Mouse (Mus musculus) WW6 (cell line): ENCODE data around the gene Endou.
"Not testable (repeated sequence)": the region's sequence is repeated elsewhere in the genome, so short reads cannot be mapped to it uniquely, and the experiment has no call there.

ENCODE experiments used
- DNase-seq: peaks from one replicate; pipeline ENCODE4 v3.0.0-alpha.2; 2013; ENCODE audit warnings: low read depth, low spot score

The Endou gene

DNA sequence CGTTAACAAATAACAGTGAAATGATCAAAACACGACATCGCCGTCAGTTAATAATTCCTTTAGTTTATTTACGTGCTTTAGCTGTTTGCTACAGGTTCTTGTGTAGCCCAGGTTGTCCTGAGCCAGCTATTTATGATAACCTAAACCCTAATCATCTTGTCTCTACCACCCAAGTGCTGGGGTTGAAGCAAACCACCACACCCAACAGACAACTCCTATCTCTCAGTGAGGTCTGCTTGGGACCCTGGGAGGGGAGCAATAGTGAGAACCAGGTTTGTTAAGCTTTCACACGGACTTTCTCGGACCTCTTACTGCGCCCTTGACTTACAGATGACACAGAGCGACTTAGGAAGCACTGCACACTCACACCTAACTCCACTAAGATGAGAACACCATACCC, 47.0 kb downstream of the Endou start:
- DNase-seq = no peak

DNA sequence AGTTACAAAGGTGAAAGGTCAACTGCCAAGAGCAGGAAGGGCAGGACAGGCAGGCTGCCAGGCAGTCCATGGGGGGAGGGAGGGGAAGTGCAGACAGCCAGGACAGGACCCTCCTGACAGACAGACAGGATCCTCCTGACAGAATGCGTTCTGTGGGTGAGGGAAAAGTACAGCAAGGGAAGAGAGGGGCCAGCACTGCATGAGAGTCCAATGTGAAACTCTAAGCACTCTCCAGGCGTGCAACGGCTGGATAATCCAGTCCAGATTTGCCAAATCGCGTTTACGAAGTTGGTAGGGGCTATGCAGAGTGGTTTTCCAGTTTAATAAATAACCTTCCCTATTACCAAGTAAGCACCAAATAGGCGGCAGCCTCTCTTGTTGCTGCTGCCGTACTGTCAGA, 49.1 kb downstream of the Endou start:
- DNase-seq = no peak

DNA sequence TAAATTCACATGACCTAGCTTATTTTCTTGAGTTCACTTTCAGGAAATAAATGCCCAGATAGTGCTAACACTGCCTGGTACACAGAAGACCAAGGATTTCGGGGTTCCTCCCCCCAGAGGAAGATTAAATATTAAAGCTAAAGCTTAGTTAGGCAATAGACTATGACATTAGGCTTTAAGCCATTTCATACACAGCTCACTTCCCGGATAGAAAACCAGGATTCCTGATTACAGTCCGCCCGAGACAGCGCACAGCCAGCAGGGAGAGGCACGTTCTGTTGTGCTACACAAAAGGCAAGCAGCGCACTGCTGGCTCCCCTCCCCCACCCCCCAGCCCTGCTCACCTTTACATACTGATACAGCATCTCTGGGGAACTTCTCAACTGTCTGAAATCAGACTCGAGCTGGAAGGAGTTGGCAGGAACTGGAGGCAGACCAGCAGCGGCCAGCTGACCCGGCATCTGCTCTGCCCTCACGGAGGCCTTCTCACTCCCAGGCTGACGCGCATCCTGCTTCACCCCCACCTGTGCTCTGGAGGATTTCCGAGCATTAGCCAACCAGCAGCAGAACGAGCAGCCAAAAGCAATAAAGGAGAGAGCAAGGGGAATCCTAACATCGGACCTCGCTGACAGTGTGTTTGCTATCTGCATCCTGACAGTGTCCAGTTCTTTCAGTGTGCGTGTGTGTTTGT, 51.0 kb downstream of the Endou start:
- no peak for DNase-seq

DNA sequence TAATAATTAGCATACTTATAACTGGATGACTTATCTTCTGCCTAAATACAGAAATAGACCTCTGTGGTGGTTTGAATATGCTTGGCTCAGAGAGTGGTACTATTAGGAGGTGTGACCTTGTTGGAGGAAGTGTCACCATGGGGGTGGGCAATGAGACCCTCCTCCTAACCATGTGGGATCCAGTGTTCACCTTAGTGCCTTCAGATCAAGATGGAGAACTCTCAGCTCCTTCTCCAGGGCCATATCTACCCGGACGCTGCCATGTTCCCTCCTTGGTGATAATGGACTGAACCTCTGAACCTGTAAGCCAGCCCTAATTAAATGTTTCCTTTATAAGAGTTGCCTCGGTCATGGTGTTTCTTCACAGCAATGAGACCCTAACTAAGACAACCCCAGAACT, 53.8 kb downstream of the Endou start:
- no peak for DNase-seq

GRCm38 (mm10) chr15:97675927-97676326, 55.2 kb downstream of the Endou start:
- DNase-seq = no peak

DNA sequence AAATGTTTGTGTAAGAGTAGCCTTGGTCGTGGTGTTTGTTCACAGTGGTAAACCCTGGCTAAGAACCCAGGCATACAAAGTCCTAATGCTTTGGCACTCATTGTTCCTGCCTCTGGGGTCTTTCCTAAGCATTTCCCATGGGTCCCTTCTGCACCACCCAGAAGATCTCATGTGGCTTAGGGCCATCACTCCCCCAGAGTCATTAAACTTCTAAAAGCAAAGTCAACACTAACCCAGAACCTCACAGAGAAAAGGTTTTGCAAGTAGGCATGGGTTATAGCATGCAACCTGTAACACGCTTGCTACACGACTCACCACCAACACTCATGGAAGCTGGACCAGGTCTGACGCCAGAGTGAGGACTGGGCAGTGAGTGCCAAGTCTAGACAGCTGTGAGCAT, 56.7 kb downstream of the Endou start:
- no peak for DNase-seq

GRCm38 (mm10) chr15:97673256-97674000, 57.7 kb downstream of the Endou start:
- DNase-seq = no peak

- no peak for DNase-seq
Observed at GRCm38 (mm10) chr15:97672211-97672765, 58.9 kb downstream of the Endou start.

GRCm38 (mm10) chr15:97670554-97670953, 60.6 kb downstream of the Endou start:
- DNase-seq = no peak

DNA sequence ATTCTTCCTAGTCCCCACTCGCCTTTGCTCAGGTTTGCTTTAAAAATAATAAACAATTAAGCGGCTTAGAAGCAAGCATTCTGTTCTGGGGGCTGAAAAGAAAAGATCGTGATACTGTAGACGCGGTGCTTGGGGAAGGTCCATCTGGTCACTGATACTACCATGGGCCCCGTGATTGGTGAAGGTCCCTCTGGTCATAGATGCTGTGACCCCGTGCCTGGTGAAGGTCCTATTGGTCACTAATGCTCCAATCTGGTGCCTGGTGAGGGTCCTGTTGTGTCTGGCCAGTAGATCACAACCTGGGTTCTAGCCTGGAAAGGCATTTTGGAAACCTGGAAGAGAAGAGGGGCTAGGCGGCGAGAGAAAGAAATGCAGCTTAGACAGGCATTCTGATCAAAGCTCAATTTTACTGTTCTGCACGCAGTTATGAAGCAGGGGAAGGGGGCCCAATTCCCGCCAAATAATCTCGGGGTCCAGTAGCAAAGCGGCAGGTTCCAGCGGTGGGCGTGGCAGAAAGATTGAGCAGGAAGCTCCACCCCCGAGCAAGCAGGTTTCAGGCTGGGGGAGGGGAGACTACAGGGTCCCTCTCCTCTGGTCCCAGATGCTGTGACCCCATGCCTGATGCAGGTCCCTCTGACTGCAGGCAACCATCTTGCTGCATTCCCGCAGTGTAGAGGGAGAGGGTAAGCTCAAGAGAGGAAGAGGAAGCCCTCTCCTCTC, 62.8 kb downstream of the Endou start:
- not testable (repeated sequence) for DNase-seq

GRCm38 (mm10) chr15:97667437-97667836, 63.7 kb downstream of the Endou start:
- peak; percentile 61 for DNase-seq

GRCm38 (mm10) chr15:97666457-97666770, 64.7 kb downstream of the Endou start:
- DNase-seq = no peak

- DNase-seq = no peak
Observed at GRCm38 (mm10) chr15:97665770-97666456, 65.2 kb downstream of the Endou start.

DNA sequence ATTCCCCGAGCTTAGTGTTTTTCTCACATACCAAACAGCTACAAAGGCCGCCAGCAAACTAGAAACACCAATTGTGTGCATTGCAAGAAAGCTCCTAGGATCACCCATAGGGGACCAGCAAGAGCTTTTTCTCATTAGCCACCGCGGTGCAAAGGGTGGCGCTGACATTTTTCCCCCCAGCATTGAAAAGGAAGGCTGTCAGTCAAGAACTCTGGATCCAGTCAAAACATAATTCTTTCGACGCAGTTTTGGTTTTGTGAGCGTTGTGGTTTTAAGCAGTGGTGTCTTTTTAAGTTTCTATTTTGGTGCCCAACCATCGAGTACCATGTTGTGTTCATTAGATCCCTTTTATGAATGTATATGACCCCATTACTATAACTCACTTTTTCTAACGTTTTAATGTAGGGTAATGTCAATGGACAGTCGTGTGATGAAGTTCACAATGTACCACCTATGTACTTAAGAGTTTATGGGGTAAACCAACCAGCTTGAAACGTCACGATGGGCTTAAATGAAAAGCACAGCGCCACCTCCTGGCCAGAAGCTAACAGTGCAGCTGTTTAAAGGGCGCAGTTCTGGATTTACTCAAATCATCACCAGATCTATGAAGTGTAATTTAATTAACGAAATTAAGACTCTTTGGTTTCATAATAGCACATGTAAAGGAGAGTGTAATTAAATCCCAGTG, 66.0 kb downstream of the Endou start:
- no peak for DNase-seq

DNA sequence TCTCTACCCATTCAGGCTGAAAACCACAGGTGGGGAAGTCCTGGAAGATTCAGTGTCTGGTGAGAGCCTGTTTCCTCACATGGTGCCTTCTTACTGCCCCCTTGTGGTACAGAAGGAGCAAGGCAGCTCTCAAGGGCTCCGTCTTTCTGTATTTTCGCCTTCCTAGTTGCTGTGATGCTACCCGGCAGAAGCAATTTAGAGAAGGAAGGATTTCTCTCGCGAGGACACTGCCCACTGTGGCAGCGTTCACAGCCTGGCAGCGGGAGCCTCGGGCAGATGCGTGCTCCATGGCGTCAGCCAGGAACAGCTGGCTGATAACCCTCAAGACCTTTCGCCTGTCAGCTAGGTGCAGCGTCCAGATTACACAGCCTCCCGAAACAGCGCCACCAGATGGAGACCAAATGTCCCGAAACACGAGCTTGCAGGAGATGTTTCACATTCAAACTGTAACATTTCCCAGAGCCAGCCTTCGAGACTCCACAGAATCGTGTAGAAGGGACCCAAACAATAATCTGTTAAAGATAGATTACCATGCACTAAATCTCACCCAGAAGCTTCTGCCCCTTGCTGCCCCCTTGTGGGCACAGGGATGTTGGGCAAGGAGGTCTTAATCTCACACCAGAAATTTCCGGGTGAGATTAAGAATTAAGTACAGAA, 67.3 kb downstream of the Endou start:
- peak; percentile 67 for DNase-seq
